Mouse (Mus musculus): ENCODE data around the gene Tac4. TPM values are rescaled to one million over a fixed set of nuclear protein-coding genes. Genes with fewer than 3 reads are reported as not detected.
A peak's percentile ranks its signal among the peaks of the same experiment; 100 is the strongest.

Gene Tac4
- polyA plus RNA-seq, 1 experiment from 2014 or later, result 0.13 TPM

GRCm38 (mm10) chr11:95252104-95252503 is 9.2 kb upstream of the Tac4 start:
- Histone ChIP-seq H3K4me2 (no peak overlapping the region), H3K9ac (ENCODE audit: low read depth, low read length) (no peak overlapping the region), H3K4me3 (ENCODE audit: low read depth, low read length) (no peak overlapping the region), H3K36me3 (ENCODE audit: control insufficient read depth, insufficient read depth, low read length) (no peaks in the 10 kb centered on the region), H3K9me3 (replicated peaks; ENCODE audit: control insufficient read depth, low read length) (no peaks in the 10 kb centered on the region), H3K4me1 (ENCODE audit: control insufficient read depth, insufficient read depth, low read length) (peaks cover 7% of the 10 kb centered on the region), H3K27ac (ENCODE audit: low read depth, low read length) (no peak overlapping the region), H3K27me3 (ENCODE audit: control insufficient read depth, insufficient read depth, low read length) (peaks cover 3% of the 10 kb centered on the region; the same call in 1 of the 2 replicates)
- no peak for ATAC-seq (replicated peaks; ENCODE audit: insufficient number of reproducible peaks, low FRiP score, low TSS enrichment)
- 78% methylated on average over 6 of the region's 6 CpGs for WGBS (ENCODE audit: insufficient replicate concordance)

- H3K4me3 ChIP-seq (ENCODE audit: low read depth, low read length), result no peak overlapping the region
- 75% methylated on average over 8 of the region's 8 CpGs for WGBS (ENCODE audit: insufficient replicate concordance)
- H3K9ac ChIP-seq (ENCODE audit: low read depth, low read length), result no peak overlapping the region
- peaks cover 7% of the 10 kb centered on the region for H3K4me1 ChIP-seq (ENCODE audit: control insufficient read depth, insufficient read depth, low read length)
- peaks cover 3% of the 10 kb centered on the region; the same call in 1 of the 2 replicates for H3K27me3 ChIP-seq (ENCODE audit: control insufficient read depth, insufficient read depth, low read length)
- no peaks in the 10 kb centered on the region for H3K9me3 ChIP-seq (replicated peaks; ENCODE audit: control insufficient read depth, low read length)
- H3K36me3 ChIP-seq (ENCODE audit: control insufficient read depth, insufficient read depth, low read length), result no peaks in the 10 kb centered on the region
- no peak for ATAC-seq (replicated peaks; ENCODE audit: insufficient number of reproducible peaks, low FRiP score, low TSS enrichment)
- no peak overlapping the region for H3K27ac ChIP-seq (ENCODE audit: low read depth, low read length)
- no peak overlapping the region for H3K4me2 ChIP-seq
Observed at GRCm38 (mm10) chr11:95254165-95254564, 7.2 kb upstream of the Tac4 start.

- Histone ChIP-seq H3K4me3 (ENCODE audit: low read depth, low read length) (no peak overlapping the region), H3K9me3 (replicated peaks; ENCODE audit: control insufficient read depth, low read length) (no peaks in the 10 kb centered on the region), H3K27ac (ENCODE audit: low read depth, low read length) (no peak overlapping the region), H3K36me3 (ENCODE audit: control insufficient read depth, insufficient read depth, low read length) (no peaks in the 10 kb centered on the region), H3K4me1 (ENCODE audit: control insufficient read depth, insufficient read depth, low read length) (no peaks in the 10 kb centered on the region; the same call in 1 of the 2 replicates), H3K27me3 (ENCODE audit: control insufficient read depth, insufficient read depth, low read length) (peaks cover 3% of the 10 kb centered on the region; the same call in 1 of the 2 replicates), H3K4me2 (no peak overlapping the region), H3K9ac (ENCODE audit: low read depth, low read length) (no peak overlapping the region)
- 70% methylated on average over 6 of the region's 6 CpGs for WGBS (ENCODE audit: insufficient replicate concordance)
- ATAC-seq (replicated peaks; ENCODE audit: insufficient number of reproducible peaks, low FRiP score, low TSS enrichment), result no peak
Observed at GRCm38 (mm10) chr11:95255747-95256146, 5.6 kb upstream of the Tac4 start.

GRCm38 (mm10) chr11:95257930-95258329 is 3.4 kb upstream of the Tac4 start:
- ATAC-seq (replicated peaks; ENCODE audit: insufficient number of reproducible peaks, low FRiP score, low TSS enrichment), result no peak
- Histone ChIP-seq H3K9ac (ENCODE audit: low read depth, low read length) (no peak overlapping the region), H3K4me1 (ENCODE audit: control insufficient read depth, insufficient read depth, low read length) (no peaks in the 10 kb centered on the region; the same call in 1 of the 2 replicates), H3K27ac (ENCODE audit: low read depth, low read length) (no peak overlapping the region), H3K27me3 (ENCODE audit: control insufficient read depth, insufficient read depth, low read length) (no peaks in the 10 kb centered on the region), H3K9me3 (replicated peaks; ENCODE audit: control insufficient read depth, low read length) (no peaks in the 10 kb centered on the region), H3K36me3 (ENCODE audit: control insufficient read depth, insufficient read depth, low read length) (no peaks in the 10 kb centered on the region), H3K4me3 (ENCODE audit: low read depth, low read length) (no peak overlapping the region), H3K4me2 (peak overlapping the region; percentile 92)
- WGBS (ENCODE audit: insufficient replicate concordance), result 48% methylated on average over 4 of the region's 4 CpGs

- no peaks in the 10 kb centered on the region for H3K9me3 ChIP-seq (replicated peaks; ENCODE audit: control insufficient read depth, low read length)
- peaks cover under 1% of the 10 kb centered on the region; the same call in 1 of the 2 replicates for H3K4me1 ChIP-seq (ENCODE audit: control insufficient read depth, insufficient read depth, low read length)
- no peaks in the 10 kb centered on the region for H3K36me3 ChIP-seq (ENCODE audit: control insufficient read depth, insufficient read depth, low read length)
- WGBS (ENCODE audit: insufficient replicate concordance), result 1% methylated on average over 26 of the region's 26 CpGs
- H3K9ac ChIP-seq (ENCODE audit: low read depth, low read length), result peak overlapping the region; percentile 75
- peak; percentile 51 for ATAC-seq (replicated peaks; ENCODE audit: insufficient number of reproducible peaks, low FRiP score, low TSS enrichment)
- H3K27me3 ChIP-seq (ENCODE audit: control insufficient read depth, insufficient read depth, low read length), result no peaks in the 10 kb centered on the region
- H3K4me2 ChIP-seq, result peak overlapping the region; percentile 92
- peak overlapping the region; percentile 60 for H3K4me3 ChIP-seq (ENCODE audit: low read depth, low read length)
- H3K27ac ChIP-seq (ENCODE audit: low read depth, low read length), result no peak overlapping the region
Observed at GRCm38 (mm10) chr11:95258490-95258889, 2.8 kb upstream of the Tac4 start.

GRCm38 (mm10) chr11:95259088-95259849 is 2.1 kb upstream of the Tac4 start:
- Histone ChIP-seq H3K36me3 (ENCODE audit: control insufficient read depth, insufficient read depth, low read length) (no peaks in the 10 kb centered on the region), H3K27ac (ENCODE audit: low read depth, low read length) (peak overlapping the region; percentile 43), H3K9me3 (replicated peaks; ENCODE audit: control insufficient read depth, low read length) (no peaks in the 10 kb centered on the region), H3K27me3 (ENCODE audit: control insufficient read depth, insufficient read depth, low read length) (no peaks in the 10 kb centered on the region), H3K4me3 (ENCODE audit: low read depth, low read length) (peak overlapping the region; percentile 60), H3K9ac (ENCODE audit: low read depth, low read length) (peak overlapping the region; percentile 75), H3K4me1 (ENCODE audit: control insufficient read depth, insufficient read depth, low read length) (peaks cover 3% of the 10 kb centered on the region; the same call in 1 of the 2 replicates), H3K4me2 (peak overlapping the region; percentile 92)
- under 1% methylated on average over 73 of the region's 73 CpGs for WGBS (ENCODE audit: insufficient replicate concordance)
- ATAC-seq (replicated peaks; ENCODE audit: insufficient number of reproducible peaks, low FRiP score, low TSS enrichment), result peak; percentile 62

- no peak for ATAC-seq (replicated peaks; ENCODE audit: insufficient number of reproducible peaks, low FRiP score, low TSS enrichment)
Observed at GRCm38 (mm10) chr11:95263816-95264454, 2.6 kb downstream of the Tac4 start.

GRCm38 (mm10) chr11:95264455-95265013 is 3.2 kb downstream of the Tac4 start:
- Histone ChIP-seq H3K4me3 (ENCODE audit: low read depth, low read length) (no peak overlapping the region), H3K4me2 (no peak overlapping the region), H3K4me1 (ENCODE audit: control insufficient read depth, insufficient read depth, low read length) (peaks cover 7% of the 10 kb centered on the region; the same call in 1 of the 2 replicates), H3K27ac (ENCODE audit: low read depth, low read length) (no peak overlapping the region), H3K9me3 (replicated peaks; ENCODE audit: control insufficient read depth, low read length) (no peaks in the 10 kb centered on the region), H3K36me3 (ENCODE audit: control insufficient read depth, insufficient read depth, low read length) (0 out of 2 replicates have a peak, but pooled peaks cover under 1% of the 10 kb centered on the region), H3K27me3 (ENCODE audit: control insufficient read depth, insufficient read depth, low read length) (no peaks in the 10 kb centered on the region), H3K9ac (ENCODE audit: low read depth, low read length) (no peak overlapping the region)
- ATAC-seq (replicated peaks; ENCODE audit: insufficient number of reproducible peaks, low FRiP score, low TSS enrichment), result no peak
- 78% methylated on average over 4 of the region's 4 CpGs for WGBS (ENCODE audit: insufficient replicate concordance)

More at GRCm38 (mm10) chr11:95263816-95264454, 2.6 kb downstream of the Tac4 start:
- Histone ChIP-seq H3K4me2 (no peak overlapping the region), H3K9ac (ENCODE audit: low read depth, low read length) (0 out of 2 replicates have a peak overlapping the region, but pooled peaks have one; percentile 28), H3K27ac (ENCODE audit: low read depth, low read length) (no peak overlapping the region), H3K9me3 (replicated peaks; ENCODE audit: control insufficient read depth, low read length) (no peaks in the 10 kb centered on the region), H3K4me3 (ENCODE audit: low read depth, low read length) (no peak overlapping the region), H3K36me3 (ENCODE audit: control insufficient read depth, insufficient read depth, low read length) (no peaks in the 10 kb centered on the region), H3K27me3 (ENCODE audit: control insufficient read depth, insufficient read depth, low read length) (no peaks in the 10 kb centered on the region), H3K4me1 (ENCODE audit: control insufficient read depth, insufficient read depth, low read length) (peaks cover 7% of the 10 kb centered on the region; the same call in 1 of the 2 replicates)
- WGBS (ENCODE audit: insufficient replicate concordance), result 22% methylated on average over 11 of the region's 11 CpGs

Data from heart, embryonic 11.5 days (tissue).